Mouse (Mus musculus): ENCODE data around the gene Fam104a. TPM values are rescaled to one million over a fixed set of nuclear protein-coding genes. Genes with fewer than 3 reads are reported as not detected.
A peak's percentile ranks its signal among the peaks of the same experiment; 100 is the strongest.

Fam104a gene
- polyA plus RNA-seq, 2 experiments, result 25.0 to 44.5 TPM

GRCm38 (mm10) chr11:113667122-113667521 is 16.8 kb downstream of the Fam104a start:
- H3K9me3 ChIP-seq (ENCODE audit: control insufficient read depth, low read length), result no peaks in the 10 kb centered on the region
- H3K4me3 ChIP-seq (ENCODE audit: insufficient read depth in 1 of 2, low read depth in 2 of 2, low read length in 2 of 2), result no peak overlapping the region
- H3K4me1 ChIP-seq (replicated peaks; ENCODE audit: control insufficient read depth in 2 of 2, insufficient read depth in 2 of 2, low read length in 1 of 2), result peaks cover 26 to 33% of the 10 kb centered on the region in 2 experiments
- H3K9ac ChIP-seq (replicated peaks), result no peak overlapping the region; the same call in 1 of the 2 replicates
- peak overlapping the region; percentile 40 for H3K27ac ChIP-seq
- WGBS (ENCODE audit: insufficient replicate concordance), result 71% methylated on average over 2 of the region's 2 CpGs
- DNase-seq (ENCODE audit: low read depth in 3 of 3, low spot score in 3 of 3), result no peak
- TF ChIP-seq EP300 (IDR thresholded peaks at IDR 0.05; ENCODE audit: low read depth), result no peak
- TF ChIP-seq CTCF (IDR thresholded peaks at IDR 0.05; ENCODE audit: low read depth), result no peak
- peak overlapping the region; percentile 48 for H3K4me2 ChIP-seq (ENCODE audit: low read depth)
- H3K27me3 ChIP-seq (ENCODE audit: control insufficient read depth, insufficient read depth, low read length), result no peaks in the 10 kb centered on the region
- H3K36me3 ChIP-seq (replicated peaks; ENCODE audit: control insufficient read depth, insufficient read depth, low read depth), result peaks cover 84% of the 10 kb centered on the region
- 0 out of 2 replicates have a peak, but pooled peaks have one; percentile 11 for ATAC-seq (ENCODE audit: insufficient read depth)

- TF ChIP-seq EP300 (IDR thresholded peaks at IDR 0.05; ENCODE audit: low read depth) (no peak), CTCF (IDR thresholded peaks at IDR 0.05; ENCODE audit: low read depth) (no peak)
- peak overlapping the region; percentile 7 for H3K9ac ChIP-seq (replicated peaks)
- H3K4me3 ChIP-seq (ENCODE audit: insufficient read depth in 1 of 2, low read depth in 2 of 2, low read length in 2 of 2), result peak overlapping the region in 1 of 2 experiments; percentile 20; a peak in 1 of 4 replicates
- 28% methylated on average over 10 of the region's 10 CpGs for WGBS (ENCODE audit: insufficient replicate concordance)
- H3K27ac ChIP-seq, result peak overlapping the region; percentile 40
- peaks cover 26 to 33% of the 10 kb centered on the region in 2 experiments for H3K4me1 ChIP-seq (replicated peaks; ENCODE audit: control insufficient read depth in 2 of 2, insufficient read depth in 2 of 2, low read length in 1 of 2)
- DNase-seq (ENCODE audit: low read depth in 3 of 3, low spot score in 3 of 3) (no peak), ATAC-seq (ENCODE audit: insufficient read depth) (peak; percentile 56; the same call in 1 of the 2 replicates)
- H3K36me3 ChIP-seq (replicated peaks; ENCODE audit: control insufficient read depth, insufficient read depth, low read depth), result peaks cover 85% of the 10 kb centered on the region
- H3K9me3 ChIP-seq (ENCODE audit: control insufficient read depth, low read length), result no peaks in the 10 kb centered on the region
- peak overlapping the region; percentile 48 for H3K4me2 ChIP-seq (ENCODE audit: low read depth)
- H3K27me3 ChIP-seq (ENCODE audit: control insufficient read depth, insufficient read depth, low read length), result no peaks in the 10 kb centered on the region
Observed at GRCm38 (mm10) chr11:113666648-113667047, 17.3 kb downstream of the Fam104a start.

GRCm38 (mm10) chr11:113666205-113666604 is 17.8 kb downstream of the Fam104a start:
- Histone ChIP-seq H3K36me3 (replicated peaks; ENCODE audit: control insufficient read depth, insufficient read depth, low read depth) (peaks cover 85% of the 10 kb centered on the region), H3K4me3 (ENCODE audit: insufficient read depth in 1 of 2, low read depth in 2 of 2, low read length in 2 of 2) (no peak overlapping the region), H3K4me2 (ENCODE audit: low read depth) (peak overlapping the region; percentile 48), H3K9me3 (ENCODE audit: control insufficient read depth, low read length) (no peaks in the 10 kb centered on the region), H3K27me3 (ENCODE audit: control insufficient read depth, insufficient read depth, low read length) (no peaks in the 10 kb centered on the region), H3K27ac (peak overlapping the region; percentile 40), H3K9ac (replicated peaks) (peak overlapping the region; percentile 7; the same call in 1 of the 2 replicates), H3K4me1 (replicated peaks; ENCODE audit: control insufficient read depth in 2 of 2, insufficient read depth in 2 of 2, low read length in 1 of 2) (peaks cover 26 to 33% of the 10 kb centered on the region in 2 experiments)
- TF ChIP-seq EP300 (IDR thresholded peaks at IDR 0.05; ENCODE audit: low read depth), result no peak
- no peak for TF ChIP-seq CTCF (IDR thresholded peaks at IDR 0.05; ENCODE audit: low read depth)
- no peak for DNase-seq (ENCODE audit: low read depth in 3 of 3, low spot score in 3 of 3)
- peak; percentile 67 for ATAC-seq (ENCODE audit: insufficient read depth)
- 33% methylated on average over 6 of the region's 6 CpGs for WGBS (ENCODE audit: insufficient replicate concordance)

GRCm38 (mm10) chr11:113664279-113664678 is 19.7 kb downstream of the Fam104a start:
- Histone ChIP-seq H3K4me3 (ENCODE audit: insufficient read depth in 1 of 2, low read depth in 2 of 2, low read length in 2 of 2) (no peak overlapping the region), H3K9me3 (ENCODE audit: control insufficient read depth, low read length) (no peaks in the 10 kb centered on the region), H3K4me1 (replicated peaks; ENCODE audit: control insufficient read depth in 2 of 2, insufficient read depth in 2 of 2, low read length in 1 of 2) (peaks cover 23 to 24% of the 10 kb centered on the region in 2 experiments), H3K27me3 (ENCODE audit: control insufficient read depth, insufficient read depth, low read length) (no peaks in the 10 kb centered on the region), H3K36me3 (replicated peaks; ENCODE audit: control insufficient read depth, insufficient read depth, low read depth) (peaks cover 90% of the 10 kb centered on the region), H3K4me2 (ENCODE audit: low read depth) (no peak overlapping the region), H3K9ac (replicated peaks) (no peak overlapping the region), H3K27ac (no peak overlapping the region)
- ATAC-seq (ENCODE audit: insufficient read depth), result no peak
- 89% methylated on average over 2 of the region's 2 CpGs for WGBS (ENCODE audit: insufficient replicate concordance)
- no peak for TF ChIP-seq EP300 (IDR thresholded peaks at IDR 0.05; ENCODE audit: low read depth)
- TF ChIP-seq CTCF (IDR thresholded peaks at IDR 0.05; ENCODE audit: low read depth), result no peak
- no peak for DNase-seq (ENCODE audit: low read depth in 3 of 3, low spot score in 3 of 3)

- no peak overlapping the region for H3K4me3 ChIP-seq (ENCODE audit: insufficient read depth in 1 of 2, low read depth in 2 of 2, low read length in 2 of 2)
- no peaks in the 10 kb centered on the region for H3K27me3 ChIP-seq (ENCODE audit: control insufficient read depth, insufficient read depth, low read length)
- no peak overlapping the region for H3K4me2 ChIP-seq (ENCODE audit: low read depth)
- 82% methylated on average over 18 of the region's 18 CpGs for WGBS (ENCODE audit: insufficient replicate concordance)
- H3K9ac ChIP-seq (replicated peaks), result no peak overlapping the region
- no peak for TF ChIP-seq EP300 (IDR thresholded peaks at IDR 0.05; ENCODE audit: low read depth)
- TF ChIP-seq CTCF (IDR thresholded peaks at IDR 0.05; ENCODE audit: low read depth), result no peak
- ATAC-seq (ENCODE audit: insufficient read depth) (no peak), DNase-seq (ENCODE audit: low read depth in 3 of 3, low spot score in 3 of 3) (no peak)
- H3K36me3 ChIP-seq (replicated peaks; ENCODE audit: control insufficient read depth, insufficient read depth, low read depth), result peaks cover 90% of the 10 kb centered on the region
- H3K27ac ChIP-seq, result no peak overlapping the region
- no peaks in the 10 kb centered on the region for H3K9me3 ChIP-seq (ENCODE audit: control insufficient read depth, low read length)
- peaks cover 8 to 11% of the 10 kb centered on the region in 2 experiments for H3K4me1 ChIP-seq (replicated peaks; ENCODE audit: control insufficient read depth in 2 of 2, insufficient read depth in 2 of 2, low read length in 1 of 2)
Observed at GRCm38 (mm10) chr11:113661835-113662351, 22.1 kb downstream of the Fam104a start.
